Mouse (Mus musculus) ES-E14 (cell line): ENCODE results near the gene Edaradd.

Source experiments
- MAFK ChIP-seq: IDR thresholded peaks from 2 replicates; pipeline ENCODE4 v1.6.1; 2014; ENCODE audit warnings: mild to moderate bottlenecking, low read depth, low read length, inconsistent platforms; ENCODE audit not compliant: insufficient read depth
- ZNF384 ChIP-seq: IDR thresholded peaks from 2 replicates; pipeline ENCODE4 v1.6.1; 2012; ENCODE audit warnings: low read depth, low read length, inconsistent platforms

DNA sequence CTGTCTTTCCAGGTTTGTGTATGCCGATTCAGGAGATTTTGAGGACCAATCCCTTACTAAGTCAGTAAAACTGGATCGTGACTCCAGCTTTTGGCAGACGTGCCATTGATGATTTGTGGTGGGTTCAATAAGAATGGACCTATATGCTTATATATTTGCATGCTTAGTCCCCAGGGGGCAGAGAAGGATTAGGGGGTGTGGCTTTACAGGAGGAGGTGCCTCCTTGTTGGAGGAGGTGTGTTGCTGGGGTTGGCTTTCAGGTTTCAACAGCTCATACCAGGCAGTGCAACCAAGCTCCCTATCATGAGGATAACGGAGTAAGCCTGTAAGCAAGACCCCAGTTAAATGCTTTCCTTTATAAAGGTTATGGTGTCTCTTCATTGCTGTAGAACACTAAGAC is 34.0 kb upstream of the Edaradd start:
- TF ChIP-seq MAFK, result no peak
- TF ChIP-seq ZNF384, result no peak
